Mouse (Mus musculus) bone marrow macrophage, adult 2 months (primary cell): ENCODE measurements around the gene Ripor3.

Source experiments
- CTCF ChIP-seq: IDR thresholded peaks from 2 replicates; pipeline ENCODE4 v1.5.1; 2012; ENCODE audit warnings: low read depth, mild to moderate bottlenecking, low read length, moderate library complexity
- POLR2A ChIP-seq: IDR thresholded peaks from 2 replicates; pipeline ENCODE4 v1.6.1; 2012; ENCODE audit warnings: mild to moderate bottlenecking, low read depth, low read length, borderline replicate concordance

DNA sequence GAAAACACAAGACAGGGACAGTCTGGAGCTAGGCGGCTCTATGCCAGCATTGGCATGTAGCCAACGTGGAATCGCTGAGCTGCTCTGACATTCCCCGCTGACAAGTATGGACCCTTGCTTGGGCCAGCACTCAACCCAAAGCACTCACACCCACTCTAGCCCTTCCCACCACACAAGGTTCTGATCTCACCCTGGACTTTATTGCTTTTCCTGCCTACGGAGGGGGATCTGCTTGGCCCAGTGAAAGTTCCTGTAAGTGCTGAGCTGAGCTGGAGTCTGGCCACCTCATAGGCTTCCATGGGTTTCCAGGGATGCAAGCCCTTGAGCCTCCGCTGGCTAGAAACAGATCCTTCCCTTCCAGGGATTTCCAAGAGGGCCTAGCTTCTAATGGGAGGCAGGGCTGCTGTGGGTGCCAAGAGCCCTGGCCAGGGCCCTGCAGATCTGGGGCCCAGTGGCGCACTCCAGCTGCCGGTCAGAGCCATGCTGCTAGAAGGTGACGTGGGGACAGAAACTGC is 8.8 kb upstream of the Ripor3 start:
- TF ChIP-seq CTCF: no peak
- no peak for TF ChIP-seq POLR2A
